Mouse (Mus musculus) embryo, embryonic 10.5 days (tissue): Measurements from ENCODE around the gene Podxl2.

Experiments used
- DNase-seq: peaks from one replicate; pipeline ENCODE4 v3.0.0-alpha.2; 2015; ENCODE audit warnings: low spot score

Podxl2 gene

GRCm38 (mm10) chr6:88827395-88828205 lies 47.2 kb downstream of the Podxl2 start:
- DNase-seq: no peak

GRCm38 (mm10) chr6:88826965-88827364 lies 47.9 kb downstream of the Podxl2 start:
- DNase-seq: no peak

GRCm38 (mm10) chr6:88826545-88826944 lies 48.3 kb downstream of the Podxl2 start:
- peak; percentile 67 for DNase-seq

- no peak for DNase-seq
Observed at GRCm38 (mm10) chr6:88826088-88826487, 48.8 kb downstream of the Podxl2 start.

- DNase-seq: no peak
Observed at GRCm38 (mm10) chr6:88824183-88824582, 50.7 kb downstream of the Podxl2 start.

- DNase-seq: no peak
Observed at GRCm38 (mm10) chr6:88821901-88822300, 52.9 kb downstream of the Podxl2 start.

GRCm38 (mm10) chr6:88821294-88821693 lies 53.5 kb downstream of the Podxl2 start:
- no peak for DNase-seq

- no peak for DNase-seq
Observed at GRCm38 (mm10) chr6:88820853-88821252, 54.0 kb downstream of the Podxl2 start.

- DNase-seq: no peak
Observed at GRCm38 (mm10) chr6:88816913-88817312, 57.9 kb downstream of the Podxl2 start.

GRCm38 (mm10) chr6:88815489-88815888 lies 59.4 kb downstream of the Podxl2 start:
- DNase-seq: no peak

GRCm38 (mm10) chr6:88815036-88815435 lies 59.8 kb downstream of the Podxl2 start:
- no peak for DNase-seq

GRCm38 (mm10) chr6:88813832-88814231 lies 61.0 kb downstream of the Podxl2 start:
- no peak for DNase-seq

- peak; percentile 82 for DNase-seq
Observed at GRCm38 (mm10) chr6:88812886-88813285, 62.0 kb downstream of the Podxl2 start.

GRCm38 (mm10) chr6:88811880-88812400 lies 62.9 kb downstream of the Podxl2 start:
- DNase-seq: no peak

- no peak for DNase-seq
Observed at GRCm38 (mm10) chr6:88811396-88811795, 63.4 kb downstream of the Podxl2 start.

GRCm38 (mm10) chr6:88810291-88810690 lies 64.6 kb downstream of the Podxl2 start:
- DNase-seq: no peak

GRCm38 (mm10) chr6:88809091-88810037 lies 65.5 kb downstream of the Podxl2 start:
- DNase-seq: no peak

GRCm38 (mm10) chr6:88804966-88805577 lies 69.8 kb downstream of the Podxl2 start:
- DNase-seq: no peak

GRCm38 (mm10) chr6:88803957-88804695 lies 70.7 kb downstream of the Podxl2 start:
- no peak for DNase-seq

GRCm38 (mm10) chr6:88803051-88803450 lies 71.8 kb downstream of the Podxl2 start:
- DNase-seq: no peak

GRCm38 (mm10) chr6:88800735-88801134 lies 74.1 kb downstream of the Podxl2 start:
- no peak for DNase-seq
